Mouse (Mus musculus) gastrocnemius, postnatal 14 days (tissue): ENCODE results near the gene Bglap3. TPM values are rescaled to one million over a fixed set of nuclear protein-coding genes. Genes with fewer than 3 reads are reported as not detected.
A peak's percentile ranks its signal among the peaks of the same experiment; 100 is the strongest.

Source experiments
- DNase-seq: peaks from one replicate; pipeline ENCODE4 v3.0.0; 2021; ENCODE audit warnings: mixed read lengths
- intact Hi-C: fragments of 180-260 bp; cut with DNase I; formaldehyde crosslinking; loops from one replicate; pipeline ENCODE4 v1.15.1; 2025; ENCODE audit warnings: low total_unique reads
- total RNA-seq, 2 experiments: library from RNA; stranded (reverse); gene quantifications; 2 replicates each; pipeline ENCODE4 v1.2.3; 2021

Bglap3 gene
- total RNA-seq, 2 experiments from 2014 or later, result not detected

GRCm38 (mm10) chr3:88338316-88338715, 34.2 kb downstream of the Bglap3 start:
- no peak for DNase-seq
- intact Hi-C loops, result no loop called here

GRCm38 (mm10) chr3:88337367-88338020, 35.0 kb downstream of the Bglap3 start:
- intact Hi-C loops, result no loop called here
- DNase-seq, result no peak

GRCm38 (mm10) chr3:88336058-88337013, 36.2 kb downstream of the Bglap3 start, which contains the start of the genes Tmem79 and Smg5:
Gene Tmem79, minus strand, starts transcription at chr3:88336148.
Gene Smg5, plus strand, starts transcription at chr3:88336260.
- intact Hi-C loops, result no loop called here
- DNase-seq, result peak; percentile 95

- intact Hi-C loops, result no loop called here
- DNase-seq, result no peak
Measured at GRCm38 (mm10) chr3:88335436-88336053, 37.0 kb downstream of the Bglap3 start.

- DNase-seq, result no peak
- intact Hi-C loops, result no loop called here
Measured at GRCm38 (mm10) chr3:88334902-88335435, 37.6 kb downstream of the Bglap3 start.

GRCm38 (mm10) chr3:88334029-88334658, 38.4 kb downstream of the Bglap3 start:
- intact Hi-C loops, result no loop called here
- no peak for DNase-seq

- no peak for DNase-seq
- intact Hi-C loops, result no loop called here
Measured at GRCm38 (mm10) chr3:88331282-88331681, 41.3 kb downstream of the Bglap3 start.

- DNase-seq, result no peak
- intact Hi-C loops, result no loop called here
Measured at GRCm38 (mm10) chr3:88328956-88329355, 43.6 kb downstream of the Bglap3 start.

GRCm38 (mm10) chr3:88324951-88325405, 47.6 kb downstream of the Bglap3 start, which contains the start of gene Glmp:
Gene Glmp, plus strand, starts transcription at chr3:88325023.
- intact Hi-C loops, result no loop called here

More at GRCm38 (mm10) chr3:88324951-88325405, 47.6 kb downstream of the Bglap3 start, which contains the start of gene Glmp:
- DNase-seq, result peak; percentile 63

Other genes starting within 250 kb of the Bglap3 start
- gene Mef2d, start 230.4 kb downstream of the Bglap3 start, total RNA-seq, result 100 to 1,000 TPM; 136 to 137 TPM
- gene Rhbg, start 118.0 kb downstream of the Bglap3 start, total RNA-seq, result not detected
- gene Gm38392, start 85.5 kb downstream of the Bglap3 start, total RNA-seq, result under 1 TPM; 0.35 to 0.44 TPM
- 1 to 10 TPM; 5.8 to 8.5 TPM for gene Tsacc, start 75.7 kb downstream of the Bglap3 start, total RNA-seq
- 100 to 1,000 TPM; 132 to 151 TPM for gene Cct3, start 75.6 kb downstream of the Bglap3 start, total RNA-seq
- gene Glmp, start 47.7 kb downstream of the Bglap3 start, total RNA-seq, result 10 to 100 TPM; 50.4 to 52.3 TPM
- 1 to 10 TPM; 1.8 to 2.1 TPM for gene Tmem79, start 36.6 kb downstream of the Bglap3 start, total RNA-seq
- gene Smg5, start 36.5 kb downstream of the Bglap3 start, total RNA-seq, result 10 to 100 TPM; 29.2 to 32.4 TPM
- gene Paqr6, start 8.2 kb downstream of the Bglap3 start, total RNA-seq, result 1 to 10 TPM in 1 of 2 experiments, under 1 TPM in 1; 0.22 to 1.5 TPM
- not detected for gene Bglap2, start 6.0 kb upstream of the Bglap3 start, total RNA-seq
- not detected for gene Bglap, start 11.7 kb upstream of the Bglap3 start, total RNA-seq
- gene Pmf1, start 37.6 kb upstream of the Bglap3 start, total RNA-seq, result 10 to 100 TPM; 30.1 to 31.9 TPM
- gene Slc25a44, start 52.4 kb upstream of the Bglap3 start, total RNA-seq, result 10 to 100 TPM; 11.4 to 11.9 TPM
- 1 to 10 TPM; 2.1 to 2.2 TPM for gene Sema4a, start 88.4 kb upstream of the Bglap3 start, total RNA-seq
- gene Lmna, start 137.2 kb upstream of the Bglap3 start, total RNA-seq, result 100 to 1,000 TPM; 125 to 161 TPM
- gene Mex3a, start 159.7 kb upstream of the Bglap3 start, total RNA-seq, result 1 to 10 TPM in 1 of 2 experiments, under 1 TPM in 1; 0.64 to 1.6 TPM
- gene Rab25, start 175.6 kb upstream of the Bglap3 start, total RNA-seq, result not detected
- gene Lamtor2, start 180.3 kb upstream of the Bglap3 start, total RNA-seq, result 10 to 100 TPM; 78.3 to 80.4 TPM
- 10 to 100 TPM; 42.0 to 45.5 TPM for gene Ubqln4, start 181.0 kb upstream of the Bglap3 start, total RNA-seq
- gene Ssr2, start 203.1 kb upstream of the Bglap3 start, total RNA-seq, result 10 to 100 TPM; 80.7 to 98.2 TPM
- 10 to 100 TPM; 42.5 to 48.1 TPM for gene Arhgef2, start 233.2 kb upstream of the Bglap3 start, total RNA-seq